Mouse (Mus musculus) kidney, postnatal 14 days (tissue): ENCODE measurements at regions not wholly inside any gene's neighbourhood (a gene's known extent, or its start where the extent isn't known, plus 50 kb on each side); places are given as distances from the start of the nearest gene placed in this dataset.

Source experiments
- DNase-seq: peaks from one replicate; pipeline ENCODE4 v3.0.0; 2022; ENCODE audit warnings: mixed read lengths

DNA sequence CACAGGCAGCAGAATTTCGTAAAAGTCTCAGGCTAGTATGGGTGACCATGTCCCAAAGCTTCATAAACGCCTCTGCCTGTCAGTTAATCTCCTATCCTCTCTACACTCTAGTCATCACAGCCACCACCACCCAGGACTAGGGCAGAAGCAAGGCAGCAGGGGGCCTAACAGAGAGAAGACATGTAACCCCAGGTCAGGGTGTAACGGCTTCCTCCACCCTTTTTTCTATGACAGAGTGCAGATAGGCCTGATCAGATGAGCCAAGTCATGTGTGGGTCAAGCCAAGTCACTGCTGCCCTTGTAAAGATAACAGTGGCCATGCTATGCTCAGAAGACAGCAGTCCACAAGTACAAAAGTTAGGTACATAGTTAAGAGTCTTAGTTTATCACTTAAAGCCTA, 270.1 kb upstream of the Arid1b start:
- no peak for DNase-seq

DNA sequence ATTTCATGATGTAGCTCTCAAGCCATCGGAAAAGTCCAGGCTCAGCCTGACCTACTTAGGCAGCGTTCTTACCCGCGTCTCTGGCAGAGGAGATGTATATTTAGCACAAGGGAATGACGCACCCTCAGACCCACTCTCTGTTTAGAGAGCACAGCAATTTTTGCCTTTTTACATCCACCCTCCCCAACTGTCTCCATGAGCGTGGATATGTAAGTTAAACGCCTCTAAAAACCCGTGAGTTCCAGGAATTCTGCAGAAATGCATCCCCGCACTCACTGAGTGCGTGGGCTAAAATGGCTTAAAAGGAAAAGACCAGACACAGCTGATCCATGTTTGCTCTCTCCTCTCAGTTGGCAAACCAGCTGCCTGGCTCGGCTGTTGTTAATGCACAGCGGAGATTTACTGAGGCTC, 267.8 kb upstream of the Arid1b start:
- no peak for DNase-seq

DNA sequence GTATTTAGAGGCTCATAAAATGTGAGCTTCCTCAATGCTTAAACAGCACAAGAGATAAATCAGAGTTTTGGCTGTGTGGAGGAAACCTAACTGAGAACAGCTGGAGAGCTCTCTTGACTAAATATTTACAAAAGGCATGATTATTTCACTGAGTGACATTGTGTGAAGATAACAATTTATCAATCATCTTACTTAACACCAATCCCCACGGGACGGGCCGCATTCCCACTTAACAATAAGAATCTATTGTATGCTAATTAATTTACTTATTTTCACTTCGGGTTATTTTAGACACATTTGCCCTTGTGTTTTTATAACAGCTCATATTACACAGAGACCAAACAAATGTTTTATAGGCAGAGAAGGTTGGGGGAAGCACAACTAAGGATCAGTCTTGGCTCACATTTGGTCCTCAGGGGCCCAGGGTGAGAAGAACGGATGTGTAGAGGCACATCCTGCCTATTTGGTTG, 259.7 kb upstream of the Arid1b start:
- DNase-seq: peak; percentile 46

DNA sequence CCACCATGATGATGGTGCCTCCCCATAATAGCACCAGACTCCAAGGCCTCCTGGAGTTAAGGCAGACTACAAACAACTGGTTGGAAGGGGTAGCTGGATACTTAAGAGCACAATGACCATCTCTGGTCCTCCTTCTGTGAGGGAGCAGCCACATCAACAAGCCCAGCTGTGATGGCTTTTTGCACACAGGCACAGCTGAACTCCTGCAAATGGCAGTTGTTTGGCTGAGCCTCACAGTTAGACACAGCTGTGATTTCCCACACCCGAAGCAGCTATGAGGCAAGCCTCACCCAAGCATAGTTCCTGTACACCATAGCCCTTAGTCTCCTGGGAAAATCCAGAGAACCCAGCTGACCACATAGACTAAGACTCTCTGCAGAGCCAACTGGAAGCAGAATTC, 258.9 kb upstream of the Arid1b start:
- DNase-seq: peak; percentile 41

DNA sequence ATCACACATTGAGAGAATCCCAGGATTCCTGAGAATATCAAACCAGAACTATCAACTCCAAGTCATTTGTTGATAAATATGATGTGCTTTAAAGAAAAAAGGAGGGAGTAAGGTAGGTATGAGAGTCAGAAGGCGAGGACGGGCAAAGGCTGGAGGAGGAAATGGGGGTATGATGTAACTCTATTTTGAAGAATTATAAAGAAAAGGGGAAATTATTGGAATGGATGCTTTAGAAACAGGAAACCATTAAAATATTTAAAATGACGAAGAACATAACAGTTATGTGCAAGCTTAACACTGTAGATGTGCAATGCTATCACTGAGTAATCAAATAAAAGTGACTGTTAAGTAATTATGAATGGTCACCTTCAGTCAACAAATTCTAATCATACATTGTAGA, 257.4 kb upstream of the Arid1b start:
- no peak for DNase-seq

DNA sequence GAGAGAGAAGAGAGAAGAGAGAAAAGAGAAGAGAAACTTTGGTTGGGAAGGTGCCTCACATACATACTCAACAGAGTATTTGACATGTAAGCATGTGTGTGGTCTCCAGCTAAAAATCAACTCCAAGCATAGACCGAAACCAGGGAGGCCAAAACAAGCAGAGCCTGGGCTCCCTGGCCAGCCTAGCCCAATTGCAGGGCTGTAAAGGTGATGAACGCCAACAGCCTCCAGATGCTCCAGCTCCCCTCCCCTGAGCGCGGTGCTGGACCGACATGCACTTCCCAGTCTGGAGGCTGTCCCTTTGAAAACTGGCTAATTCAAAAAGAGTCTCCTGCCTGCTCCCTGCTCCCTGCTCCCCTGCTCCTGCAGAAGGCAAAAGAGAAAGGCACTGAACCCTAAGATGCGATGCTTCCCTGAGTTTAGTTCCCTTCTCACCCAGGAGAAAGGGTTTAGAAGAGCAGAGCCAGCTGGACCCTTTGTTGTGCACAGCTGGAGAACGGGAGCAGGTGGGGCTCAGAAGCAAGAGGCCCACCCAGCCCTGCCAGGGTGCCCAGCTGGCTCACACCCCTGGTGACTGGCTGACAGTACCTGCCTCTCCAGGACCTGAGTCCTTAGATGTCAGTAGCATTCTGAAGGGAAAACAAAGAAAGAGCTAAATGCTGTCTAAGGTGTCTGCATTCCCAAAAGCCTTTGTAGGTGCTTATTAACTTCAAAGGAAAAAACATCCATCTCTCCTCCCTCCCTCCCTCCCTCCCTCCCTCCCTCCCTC, 255.2 kb upstream of the Arid1b start:
- no peak for DNase-seq

DNA sequence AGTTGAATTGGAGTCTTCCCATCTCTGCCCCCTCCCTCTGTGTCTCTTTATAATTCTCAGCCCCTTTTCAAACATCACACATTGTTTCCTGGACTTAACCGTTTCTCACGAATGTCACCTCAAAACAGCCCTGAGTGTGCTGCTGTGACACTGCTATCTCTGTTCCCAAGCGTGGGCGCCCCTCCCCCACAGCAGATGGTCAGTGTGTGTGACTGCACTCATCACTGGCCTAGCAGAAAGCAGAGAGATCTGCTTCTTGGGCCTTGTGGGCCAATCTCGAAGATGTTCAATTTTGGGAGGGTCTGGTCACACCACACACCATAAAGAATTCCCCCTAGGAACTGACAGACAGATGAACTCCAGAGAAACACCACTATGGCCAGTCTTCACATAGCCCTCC, 253.3 kb upstream of the Arid1b start:
- DNase-seq: no peak

DNA sequence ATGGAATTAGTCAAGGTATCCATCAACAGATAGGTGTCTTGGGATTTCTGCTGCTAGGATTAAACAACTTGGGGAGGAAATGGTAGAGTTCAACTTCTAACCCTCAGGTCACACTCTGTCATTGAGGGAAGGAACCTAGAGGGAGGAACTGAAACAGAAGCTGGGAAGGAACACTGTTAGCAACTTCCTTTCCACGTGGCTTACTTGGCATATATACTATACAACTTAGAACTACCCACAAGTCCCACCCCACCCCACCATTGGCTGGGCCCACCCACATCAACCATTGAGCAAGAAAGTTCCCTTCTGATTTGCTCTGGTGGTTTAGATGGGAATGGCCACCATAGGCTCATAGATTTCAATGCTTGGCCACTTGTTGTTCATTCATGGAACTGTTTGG, 251.8 kb upstream of the Arid1b start:
- no peak for DNase-seq

DNA sequence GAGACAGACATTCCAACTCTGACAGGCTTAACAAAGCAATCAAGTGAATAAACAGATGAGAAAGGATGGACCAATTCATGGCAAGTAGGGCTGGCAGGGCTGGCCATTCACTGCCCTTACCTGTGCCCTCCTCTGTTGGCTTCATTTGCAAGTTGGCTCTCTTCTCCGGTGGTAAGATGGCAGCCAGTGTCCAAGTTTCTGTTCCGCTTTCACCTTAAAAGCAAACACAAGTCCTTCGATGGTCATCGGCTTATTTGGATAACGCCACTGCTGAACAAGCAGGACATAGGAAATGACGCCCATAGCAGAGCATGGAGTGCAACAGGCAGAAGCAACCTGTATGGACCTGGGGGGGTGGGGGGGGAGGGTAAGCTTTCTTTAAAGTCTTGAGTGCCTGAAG, 231.2 kb upstream of the Arid1b start:
- DNase-seq: no peak

DNA sequence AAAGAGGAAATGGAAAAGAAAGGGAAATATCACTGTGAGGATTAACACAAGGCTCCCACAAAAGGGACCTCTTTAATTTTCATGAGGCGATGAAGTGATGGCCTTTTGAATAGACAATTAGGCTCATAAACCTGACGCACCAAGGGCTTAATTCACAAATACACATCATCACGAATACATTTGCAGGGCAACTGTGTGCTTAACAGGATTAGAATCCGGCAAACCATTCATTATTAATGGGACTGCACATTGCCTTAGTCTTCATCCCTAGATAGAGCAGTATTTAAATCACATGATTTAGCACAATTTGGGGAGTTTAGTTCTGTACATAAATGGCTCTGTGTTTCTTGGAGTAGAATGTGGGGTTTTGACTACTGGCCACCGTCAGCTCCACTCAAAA, 228.4 kb upstream of the Arid1b start:
- no peak for DNase-seq

DNA sequence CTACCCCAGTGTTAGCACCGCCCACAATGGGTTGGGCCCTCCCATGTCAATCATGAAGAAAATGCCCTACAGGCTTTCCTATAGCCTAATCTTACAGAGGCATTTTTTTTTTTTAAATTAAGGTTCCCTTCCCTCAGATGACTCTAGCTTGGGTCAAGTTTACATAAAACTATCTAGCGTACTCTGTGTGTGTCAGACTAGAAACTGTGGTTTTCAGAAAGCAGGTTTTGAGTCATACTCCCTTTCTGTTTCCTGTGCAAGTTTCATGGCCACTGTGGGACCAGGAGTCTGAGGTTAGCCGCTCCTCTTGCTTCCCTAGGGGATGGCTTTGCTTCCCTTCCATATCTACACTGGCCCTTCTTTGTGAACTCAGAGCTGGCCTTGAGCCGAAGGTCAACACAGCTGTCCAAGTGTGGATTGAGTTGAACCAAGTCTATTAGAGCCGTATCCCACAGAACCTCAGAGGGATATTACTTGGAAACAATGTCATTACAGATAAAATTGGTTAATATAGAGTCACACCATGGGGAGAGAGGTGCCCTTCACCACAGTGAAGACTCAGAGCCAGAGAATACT, 226.1 kb upstream of the Arid1b start:
- no peak for DNase-seq

DNA sequence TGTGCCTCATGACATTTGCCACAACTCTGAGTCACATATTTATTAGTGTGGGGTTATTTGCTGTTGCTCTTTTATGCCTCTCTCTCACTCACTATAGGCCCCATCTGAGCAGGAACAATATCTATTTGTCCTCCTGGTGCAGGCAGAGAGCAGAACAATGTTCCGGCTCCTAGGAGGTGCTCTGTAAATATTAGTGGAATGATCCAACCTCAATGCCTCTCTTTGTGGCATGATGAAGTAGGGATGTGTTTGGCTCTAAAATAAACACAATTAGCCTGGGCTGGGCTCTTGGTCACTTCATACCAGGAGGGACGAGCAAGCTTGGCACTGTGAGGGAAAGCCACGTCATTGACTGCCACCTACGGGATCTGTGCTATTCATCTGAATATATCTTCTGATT, 224.8 kb upstream of the Arid1b start:
- no peak for DNase-seq

DNA sequence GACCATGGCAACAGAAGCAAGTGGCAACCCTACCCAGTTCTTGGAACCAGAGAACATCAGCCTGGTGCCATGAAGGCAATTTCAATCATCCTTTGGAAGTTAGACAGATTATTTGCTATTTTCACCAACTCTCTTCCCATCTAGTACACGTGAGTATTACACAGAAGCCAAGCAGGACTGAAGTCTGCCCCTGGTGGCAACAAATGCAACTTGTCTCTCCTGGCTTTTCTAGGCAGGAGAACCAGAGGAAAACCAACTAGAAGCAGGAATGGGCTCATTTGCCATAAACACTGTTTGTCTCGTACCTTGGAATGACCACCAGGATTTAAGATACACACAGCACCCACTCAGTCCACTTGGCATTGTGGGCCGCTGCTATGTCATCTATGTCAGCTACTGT, 224.1 kb upstream of the Arid1b start:
- no peak for DNase-seq

DNA sequence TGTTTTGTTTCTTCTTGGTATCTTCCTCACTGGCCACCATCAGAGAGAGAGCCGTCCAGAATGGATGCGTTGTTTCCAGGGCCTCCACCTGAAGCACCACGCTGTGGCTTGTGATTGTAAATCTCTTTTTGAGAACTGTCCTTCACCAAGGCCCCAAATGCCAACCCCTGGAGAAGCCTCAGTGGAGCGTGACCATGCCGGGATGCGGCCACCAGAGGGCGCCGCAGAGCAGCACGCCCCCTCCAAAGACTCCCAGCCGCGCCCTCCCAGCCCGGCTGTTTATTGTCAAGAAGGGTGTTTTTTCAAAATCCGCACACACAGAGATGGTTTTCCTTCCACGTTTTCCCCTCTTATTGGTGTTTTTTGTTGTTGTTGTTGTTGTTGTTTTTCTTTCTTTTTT, 216.0 kb upstream of the Arid1b start:
- peak; percentile 79 for DNase-seq

DNA sequence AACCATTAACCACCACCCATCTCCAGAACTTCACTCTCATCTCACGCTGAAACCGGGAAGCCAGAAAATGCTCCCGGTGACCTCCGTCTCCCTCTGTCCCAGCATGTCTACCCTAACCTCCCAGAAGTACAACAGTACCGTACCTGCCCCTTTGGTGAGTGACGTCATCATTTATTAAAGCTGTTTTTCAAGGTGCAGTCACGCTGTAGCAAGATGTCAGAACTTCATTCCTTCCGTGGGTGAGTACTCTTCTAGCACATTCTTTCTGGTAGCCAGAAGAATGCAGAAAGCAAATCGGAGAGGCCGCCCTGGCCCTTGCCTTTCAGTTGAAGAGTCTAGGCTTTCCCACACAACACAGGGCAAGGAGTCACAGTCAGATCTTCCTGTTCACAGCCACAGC, 215.1 kb upstream of the Arid1b start:
- no peak for DNase-seq

DNA sequence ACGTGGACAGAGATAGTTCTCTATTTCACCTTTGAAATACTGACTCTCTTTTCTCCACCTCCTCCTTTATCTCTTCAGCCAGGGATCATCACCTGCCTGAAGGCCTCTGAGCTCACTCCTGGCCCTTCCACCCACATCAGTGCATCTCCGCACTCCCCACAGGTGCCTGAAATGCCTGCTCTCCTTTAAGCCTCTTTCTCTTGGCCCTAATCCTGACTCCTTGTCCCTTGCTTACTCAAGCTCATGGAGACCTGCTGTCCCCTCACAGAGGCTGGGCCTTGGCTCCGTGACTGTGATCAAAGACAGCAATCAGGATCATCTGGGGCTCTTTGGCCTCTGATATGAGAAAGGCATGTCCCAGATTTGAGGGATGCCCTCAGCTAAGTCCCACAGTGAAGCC, 212.5 kb upstream of the Arid1b start:
- DNase-seq: no peak

DNA sequence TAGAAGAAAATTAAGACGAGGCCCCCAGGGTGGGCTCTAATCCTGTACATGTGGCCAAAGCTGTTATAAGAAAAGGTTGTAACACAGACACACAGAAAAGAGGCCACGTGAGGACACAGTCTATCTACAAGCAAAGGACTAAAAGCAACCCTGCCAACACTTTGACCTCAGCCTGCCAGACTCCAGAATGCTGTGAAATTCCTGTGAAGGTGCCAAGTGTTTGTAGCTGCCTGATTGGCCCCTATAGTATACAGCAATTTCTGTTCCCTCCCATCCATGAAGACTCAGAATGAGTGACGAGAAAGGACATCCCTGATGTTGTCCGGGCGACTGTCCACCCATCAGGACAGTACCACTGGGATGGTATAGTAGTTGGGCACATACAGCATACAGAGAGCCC, 209.8 kb upstream of the Arid1b start:
- DNase-seq: no peak

DNA sequence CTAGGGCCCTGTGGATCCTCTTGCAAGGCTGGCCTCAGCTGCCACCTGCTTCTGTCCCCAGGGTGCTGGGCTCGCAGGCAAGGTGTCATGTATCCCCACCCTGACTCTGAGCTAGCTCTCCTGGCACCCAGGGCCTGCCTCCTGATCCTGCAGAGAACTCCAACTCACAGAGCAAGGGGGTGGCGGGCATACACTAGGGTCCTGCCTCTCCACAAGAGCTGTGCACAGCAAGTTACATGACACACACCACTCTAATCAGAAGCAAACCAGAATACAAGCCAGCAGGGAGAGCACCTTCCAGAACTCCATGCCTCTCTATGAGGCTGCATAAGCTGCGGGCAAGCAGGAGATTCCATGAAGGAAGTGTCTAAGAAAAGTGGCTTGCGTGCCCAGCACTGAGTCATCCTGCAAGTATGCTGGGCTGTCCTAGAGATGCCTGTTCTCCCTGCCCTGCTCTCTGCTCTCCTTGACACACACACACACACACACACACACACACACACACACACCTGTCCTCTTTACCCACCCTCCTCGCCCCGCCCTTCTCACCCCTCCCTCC, 208.8 kb upstream of the Arid1b start:
- no peak for DNase-seq

DNA sequence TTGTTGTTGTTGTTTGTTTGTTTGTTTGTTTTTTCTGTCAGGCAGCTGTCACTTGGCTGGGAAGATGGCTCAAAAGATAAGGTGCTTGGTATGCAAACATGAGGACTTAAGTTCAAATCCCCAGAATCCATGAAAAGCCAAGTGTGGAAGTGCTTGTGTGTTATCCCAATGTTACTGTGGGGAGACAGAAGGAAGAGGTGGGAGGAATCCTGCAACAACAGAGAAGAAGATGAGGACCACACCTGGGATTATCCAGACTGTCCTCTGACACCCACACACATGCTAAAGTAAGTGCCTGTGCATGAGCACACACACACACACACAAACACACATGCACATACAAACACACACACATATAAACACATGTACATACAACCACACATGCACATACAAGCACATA, 207.6 kb upstream of the Arid1b start:
- no peak for DNase-seq

DNA sequence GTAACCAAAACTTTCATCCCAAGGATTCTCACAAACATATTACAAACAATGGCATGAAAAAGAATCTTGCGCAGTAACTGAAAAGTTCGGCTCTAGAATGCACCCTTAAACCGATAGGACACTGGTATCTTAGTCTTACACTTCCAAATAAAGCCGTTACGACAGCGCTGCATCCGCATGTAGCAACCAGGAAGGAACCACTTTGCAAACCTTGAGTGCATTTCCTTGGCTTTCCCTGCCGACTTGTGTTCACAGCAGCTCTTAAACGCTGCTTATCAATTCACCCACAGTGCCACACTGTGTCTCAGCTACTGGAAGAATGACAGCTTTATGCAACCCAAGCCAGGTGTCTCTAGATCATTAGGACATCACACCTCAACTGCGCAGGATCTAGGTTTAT, 202.3 kb upstream of the Arid1b start:
- DNase-seq: no peak

DNA sequence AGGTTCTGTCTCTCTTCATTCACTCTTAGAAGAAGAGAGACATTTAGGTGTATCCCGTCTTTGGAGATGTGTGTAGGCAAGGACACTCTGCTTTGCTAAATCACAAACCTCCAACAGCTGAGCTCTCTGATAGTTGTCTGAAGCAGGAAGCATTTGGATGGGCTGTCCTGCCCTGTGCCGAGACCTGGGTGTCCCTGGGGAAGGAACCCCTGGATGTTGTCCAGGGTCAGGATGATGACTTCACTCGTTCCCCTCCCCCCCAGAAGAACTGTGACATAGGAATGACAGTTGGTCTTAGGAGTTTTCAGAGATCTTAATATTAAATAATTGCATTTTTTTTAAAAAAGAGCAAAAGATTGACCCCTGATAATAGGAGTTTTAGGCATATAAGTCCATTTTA, 197.9 kb upstream of the Arid1b start:
- peak; percentile 22 for DNase-seq

DNA sequence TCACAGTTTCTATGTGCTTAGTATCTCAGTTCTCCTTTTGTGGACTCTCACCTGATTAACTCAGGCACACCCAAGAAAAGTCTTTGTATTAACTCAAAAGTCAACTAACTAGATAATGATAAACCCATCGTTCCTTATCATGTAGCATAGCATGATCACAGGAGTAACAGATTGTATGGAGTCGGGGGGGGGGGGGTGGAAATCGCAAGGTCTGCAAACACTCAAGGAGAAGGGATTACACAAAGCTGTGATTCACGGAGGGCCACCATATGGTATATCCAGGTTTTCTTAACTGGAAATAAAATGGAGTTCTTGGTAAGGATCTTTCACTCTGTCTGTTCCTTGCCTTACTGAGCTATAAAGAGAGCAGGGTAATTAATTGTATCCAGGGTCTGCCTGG, 190.1 kb upstream of the Arid1b start:
- DNase-seq: no peak

DNA sequence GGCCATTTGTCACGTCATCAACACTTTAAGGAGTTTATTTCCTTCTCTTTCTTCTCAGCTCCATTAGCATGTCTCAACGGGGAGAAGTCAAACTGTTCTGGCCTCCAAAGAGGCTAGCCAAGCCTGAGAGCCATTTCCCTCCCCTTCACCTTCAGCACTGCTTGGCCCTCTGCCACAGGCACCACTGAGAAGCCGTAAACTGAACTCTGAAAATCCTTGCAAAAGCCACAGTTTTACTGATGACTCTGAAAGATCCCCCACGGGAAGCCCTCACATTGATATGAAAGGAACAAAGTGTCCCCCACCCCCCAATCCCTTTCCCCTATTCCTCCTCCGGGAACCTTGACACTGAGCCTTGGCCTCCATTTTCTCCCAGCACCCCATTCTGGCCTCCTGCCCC, 188.1 kb upstream of the Arid1b start:
- peak; percentile 50 for DNase-seq

DNA sequence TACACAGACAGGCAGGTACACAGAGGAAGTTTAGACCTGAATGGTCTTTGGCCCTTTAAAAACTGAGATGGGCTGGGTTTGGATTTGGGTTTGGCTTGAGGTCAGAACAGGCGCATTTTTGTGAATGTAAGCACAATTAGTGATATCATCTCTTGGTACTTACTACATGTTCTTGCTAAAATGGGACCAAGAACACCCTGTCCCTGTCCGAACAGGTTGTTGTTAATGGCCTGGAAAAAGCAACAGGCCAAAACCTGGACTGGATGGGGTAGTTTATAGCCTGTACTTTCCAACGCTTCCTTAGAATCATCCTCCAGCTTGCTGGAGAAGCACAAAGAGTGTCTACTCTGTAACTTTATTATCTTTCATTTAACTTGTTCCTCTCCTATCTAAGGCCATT, 185.2 kb upstream of the Arid1b start:
- DNase-seq: no peak

DNA sequence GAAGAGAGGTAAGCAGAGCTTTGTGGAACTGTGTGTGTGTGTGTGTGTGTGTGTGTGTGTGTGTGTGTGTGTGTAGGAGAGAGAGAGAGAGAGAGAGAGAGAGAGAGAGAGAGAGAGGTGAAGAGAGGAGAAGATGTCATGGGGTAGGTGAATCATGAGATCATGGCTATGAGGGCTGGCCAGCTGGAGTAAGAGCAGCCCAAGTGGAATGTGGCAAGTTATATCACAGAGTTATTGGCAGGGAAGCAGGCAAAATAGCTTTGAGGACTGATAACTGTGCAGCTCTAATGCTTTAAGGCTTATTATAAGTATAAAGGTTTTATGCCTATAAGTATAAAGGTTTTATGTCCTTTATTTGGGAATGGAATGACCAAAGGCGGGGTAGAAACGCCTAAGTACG, 180.9 kb upstream of the Arid1b start:
- no peak for DNase-seq
